Mouse (Mus musculus): Measurements from ENCODE around the gene Olah. TPM values are rescaled to one million over a fixed set of nuclear protein-coding genes. Genes with fewer than 3 reads are reported as not detected.
A peak's percentile ranks its signal among the peaks of the same experiment; 100 is the strongest.
"Not testable (repeated sequence)": the region's sequence is repeated elsewhere in the genome, so short reads cannot be mapped to it uniquely, and the experiment has no call there.

Gene Olah
- total RNA-seq (2015; ENCODE audit: low replicate concordance), result not detected in 2 replicates
- not detected in 2 replicates for total RNA-seq (2017; ENCODE audit: low replicate concordance)

- not testable (repeated sequence) for ATAC-seq (replicated peaks; ENCODE audit: low FRiP score, poor library complexity, severe bottlenecking)
These were observed at the start of gene Olah for GRCm38 (mm10) chr2:3397110-3397509. Gene Olah (minus strand): TSS chr2:3397210.

- no peak for ATAC-seq (replicated peaks; ENCODE audit: low FRiP score, poor library complexity, severe bottlenecking)
These were observed 49.0 kb upstream of the Olah start for GRCm38 (mm10) chr2:3445984-3446383.

- no peak for ATAC-seq (replicated peaks; ENCODE audit: low FRiP score, poor library complexity, severe bottlenecking)
These were observed 47.2 kb upstream of the Olah start for GRCm38 (mm10) chr2:3444206-3444605.

- ATAC-seq (replicated peaks; ENCODE audit: low FRiP score, poor library complexity, severe bottlenecking), result no peak
These were observed 40.9 kb upstream of the Olah start for GRCm38 (mm10) chr2:3437956-3438355.

- no peak for ATAC-seq (replicated peaks; ENCODE audit: low FRiP score, poor library complexity, severe bottlenecking)
These were observed 38.5 kb upstream of the Olah start for GRCm38 (mm10) chr2:3435369-3436061.

GRCm38 (mm10) chr2:3430956-3431355, 33.9 kb upstream of the Olah start:
- no peak for ATAC-seq (replicated peaks; ENCODE audit: low FRiP score, poor library complexity, severe bottlenecking)

- no peak for ATAC-seq (replicated peaks; ENCODE audit: low FRiP score, poor library complexity, severe bottlenecking)
These were observed 27.5 kb upstream of the Olah start for GRCm38 (mm10) chr2:3424579-3424910.

- peak; percentile 99 for ATAC-seq (replicated peaks; ENCODE audit: low FRiP score, poor library complexity, severe bottlenecking)
These were observed 27.0 kb upstream of the Olah start, which contains the start of gene Dclre1c for GRCm38 (mm10) chr2:3423841-3424578. Gene Dclre1c (plus strand): TSS chr2:3424131.

GRCm38 (mm10) chr2:3422548-3422947, 25.5 kb upstream of the Olah start, which contains the start of gene Meig1:
Gene Meig1 (minus strand): TSS chr2:3422648.
- no peak for ATAC-seq (replicated peaks; ENCODE audit: low FRiP score, poor library complexity, severe bottlenecking)

- ATAC-seq (replicated peaks; ENCODE audit: low FRiP score, poor library complexity, severe bottlenecking), result no peak
These were observed 23.1 kb upstream of the Olah start for GRCm38 (mm10) chr2:3420157-3420556.

- peak; percentile 82 for ATAC-seq (replicated peaks; ENCODE audit: low FRiP score, poor library complexity, severe bottlenecking)
These were observed 21.9 kb upstream of the Olah start for GRCm38 (mm10) chr2:3418883-3419431.

- no peak for ATAC-seq (replicated peaks; ENCODE audit: low FRiP score, poor library complexity, severe bottlenecking)
These were observed 18.7 kb upstream of the Olah start for GRCm38 (mm10) chr2:3415676-3416075.

- ATAC-seq (replicated peaks; ENCODE audit: low FRiP score, poor library complexity, severe bottlenecking), result peak; percentile 75; the same call in 1 of the 2 replicates
These were observed 17.2 kb upstream of the Olah start for GRCm38 (mm10) chr2:3414241-3414640.

GRCm38 (mm10) chr2:3407756-3408155, 10.7 kb upstream of the Olah start:
- ATAC-seq (replicated peaks; ENCODE audit: low FRiP score, poor library complexity, severe bottlenecking), result no peak

GRCm38 (mm10) chr2:3405981-3406380, 9.0 kb upstream of the Olah start:
- no peak for ATAC-seq (replicated peaks; ENCODE audit: low FRiP score, poor library complexity, severe bottlenecking)

- no peak for ATAC-seq (replicated peaks; ENCODE audit: low FRiP score, poor library complexity, severe bottlenecking)
These were observed 5.1 kb downstream of the Olah start for GRCm38 (mm10) chr2:3391945-3392344.

- ATAC-seq (replicated peaks; ENCODE audit: low FRiP score, poor library complexity, severe bottlenecking), result no peak
These were observed 9.7 kb downstream of the Olah start for GRCm38 (mm10) chr2:3387105-3387860.

- ATAC-seq (replicated peaks; ENCODE audit: low FRiP score, poor library complexity, severe bottlenecking), result no peak
These were observed 31.9 kb downstream of the Olah start for GRCm38 (mm10) chr2:3365127-3365526.

- no peak for ATAC-seq (replicated peaks; ENCODE audit: low FRiP score, poor library complexity, severe bottlenecking)
These were observed 35.9 kb downstream of the Olah start for GRCm38 (mm10) chr2:3361067-3361466.

- no peak for ATAC-seq (replicated peaks; ENCODE audit: low FRiP score, poor library complexity, severe bottlenecking)
These were observed 39.1 kb downstream of the Olah start for GRCm38 (mm10) chr2:3357887-3358286.
